ENCODE assay signal across 8 mouse cellular contexts in genomic region chr2:32428262-32428722, GRCm38 (mm10). TPM values are rescaled to one million over a fixed set of nuclear protein-coding genes. Genes with fewer than 3 reads are reported as not detected.
DNase-seq lines count a peak whose midpoint lies in the region; ATAC-seq and TF ChIP-seq lines count a peak whose summit lies in the region.

No protein-coding gene starts in this region.

- H3K36me3 ChIP-seq in heart, adult 2 months (ENCODE audit: control insufficient read depth, insufficient read depth, low read length) = no peaks in the 10 kb centered on the region; the same call in 1 of the 2 replicates
- H3K36me3 ChIP-seq in G1E (replicated peaks) = peaks cover 26% of the 10 kb centered on the region
- H3K36me3 ChIP-seq in forebrain, embryonic 12.5 days (replicated peaks) = no peaks in the 10 kb centered on the region

- H3K27ac ChIP-seq in heart, adult 2 months = peak overlapping the region; percentile 32; the same call in 1 of the 2 replicates
- H3K27ac ChIP-seq in forebrain, embryonic 12.5 days = peak overlapping the region; percentile 85

- WGBS in heart, adult 2 months = 41% methylated on average over 8 of the region's 8 CpGs
- WGBS in forebrain, embryonic 12.5 days = 30% methylated on average over 8 of the region's 8 CpGs

- peaks cover 28% of the 10 kb centered on the region for H3K4me1 ChIP-seq in heart, adult 2 months (ENCODE audit: control insufficient read depth, insufficient read depth, low read length)
- H3K4me1 ChIP-seq in G1E (ENCODE audit: insufficient read depth, low read depth, low read length) = peaks cover 41% of the 10 kb centered on the region
- peaks cover 64% of the 10 kb centered on the region for H3K4me1 ChIP-seq in forebrain, embryonic 12.5 days

- H3K27me3 ChIP-seq in heart, adult 2 months (ENCODE audit: control insufficient read depth, insufficient read depth, low read length) = no peaks in the 10 kb centered on the region
- H3K27me3 ChIP-seq in G1E (ENCODE audit: insufficient read depth, low read length) = no peaks in the 10 kb centered on the region
- H3K27me3 ChIP-seq in forebrain, embryonic 12.5 days = no peaks in the 10 kb centered on the region

- peak overlapping the region; percentile 71 for H3K4me2 ChIP-seq in forebrain, embryonic 12.5 days

- no peak; the same call in 1 of the 2 replicates for ATAC-seq in G1E (ENCODE audit: extremely low read depth, insufficient number of reproducible peaks, low FRiP score, poor library complexity, severe bottlenecking)
- peak; percentile 57 for ATAC-seq in forebrain, embryonic 12.5 days (ENCODE audit: low FRiP score)
- ATAC-seq in megakaryocyte, adult 5-6 weeks (ENCODE audit: poor library complexity, severe bottlenecking) = peak; percentile 28

- TF ChIP-seq EP300 in heart, adult 2 months (IDR thresholded peaks at IDR 0.05; ENCODE audit: insufficient read depth, low read depth, low read length) = no peak

- no peak for TF ChIP-seq CTCF in heart, adult 2 months (IDR thresholded peaks at IDR 0.05)
- no peak for TF ChIP-seq CTCF in G1E (IDR thresholded peaks at IDR 0.05; ENCODE audit: low read depth, low read length)

- H3K4me3 ChIP-seq in heart, adult 2 months = no peak overlapping the region
- no peak overlapping the region for H3K4me3 ChIP-seq in G1E (ENCODE audit: low read depth, low read length)
- peak overlapping the region; percentile 20 for H3K4me3 ChIP-seq in forebrain, embryonic 12.5 days (replicated peaks)

- intact Hi-C loops in heart, adult 2 months (cut with DNase I) = no loop called here
- intact Hi-C loops in heart, postnatal 36 days (cut with DNase I) = no loop called here

- 0 out of 2 replicates have a peak, but pooled peaks cover 2% of the 10 kb centered on the region for H3K79me2 ChIP-seq in heart, adult 2 months (replicated peaks; ENCODE audit: control insufficient read depth, insufficient read depth, low read length)

- no peaks in the 10 kb centered on the region for H3K9me3 ChIP-seq in G1E (replicated peaks)
- no peaks in the 10 kb centered on the region for H3K9me3 ChIP-seq in forebrain, embryonic 12.5 days

- TF ChIP-seq POLR2A in heart, adult 2 months (IDR thresholded peaks at IDR 0.05; ENCODE audit: insufficient read depth, low read depth, low read length) = no peak

- no peak overlapping the region for H3K9ac ChIP-seq in heart, adult 2 months (ENCODE audit: low read depth, low read length)
- H3K9ac ChIP-seq in forebrain, embryonic 12.5 days = 0 out of 2 replicates have a peak overlapping the region, but pooled peaks have one; percentile 36

- peak in 1 of 2 experiments; percentile 13 for DNase-seq in heart, adult 2 months
- DNase-seq in heart, postnatal 36 days = no peak
- peak; percentile 12 for DNase-seq in G1E (ENCODE audit: low spot score)
- DNase-seq in layer of hippocampus, adult 9-10 months (ENCODE audit: low spot score) = peak; percentile 59
- DNase-seq in urinary bladder, postnatal 25 days (ENCODE audit: low spot score) = peak; percentile 39
- DNase-seq in gastrocnemius, postnatal 10 days = no peak

RNA-seq across cellular contexts. Expression of gene Naif1, which starts 22.0 kb away (rescaled TPM):
- 1 to 10 TPM; 2.8 to 3.4 TPM for total RNA-seq in heart, adult 2 months (2021)
- 3.7 and 4.6 TPM in 2 replicates for polyA plus RNA-seq in heart, adult 2 months (2012; rRNA removed)
- 1 to 10 TPM; 3.1 to 3.8 TPM for total RNA-seq in heart, postnatal 36 days (2021)
- 3.9 and 4.2 TPM in 2 replicates for total RNA-seq in G1E (2014; fragmentation: Nextera tagmentation)
- total RNA-seq in G1E (2017) = 3.8 and 4.0 TPM in 2 replicates
- polyA plus RNA-seq in G1E (2012) = 6.9 and 8.1 TPM in 2 replicates
- polyA plus RNA-seq in forebrain, embryonic 12.5 days (2016; fragmentation: Nextera tagmentation; extraction: Ambion mirVana) = 6.1 and 6.2 TPM in 2 replicates
- 2.9 and 3.5 TPM in 2 replicates for total RNA-seq in megakaryocyte, adult 5-6 weeks (2015)
- 3.2 and 3.9 TPM in 2 replicates for total RNA-seq in megakaryocyte, adult 5-6 weeks (2017)
- total RNA-seq in gastrocnemius, postnatal 10 days (2021) = 1 to 10 TPM; 3.0 to 3.1 TPM

RNA-seq across cellular contexts. Expression of gene Slc25a25, which starts 23.0 kb away (rescaled TPM):
- 10 to 100 TPM in 1 of 2 experiments, 1 to 10 TPM in 1; 8.5 to 10.1 TPM for total RNA-seq in heart, adult 2 months (2021)
- polyA plus RNA-seq in heart, adult 2 months (2012; rRNA removed) = 5.7 and 7.3 TPM in 2 replicates
- 10 to 100 TPM in 1 of 2 experiments, 1 to 10 TPM in 1; 4.8 to 12.4 TPM for total RNA-seq in heart, postnatal 36 days (2021)
- total RNA-seq in G1E (2014; fragmentation: Nextera tagmentation) (5.1 and 25.4 TPM in 2 replicates), G1E (2017) (6.8 and 8.0 TPM in 2 replicates)
- 6.5 and 6.9 TPM in 2 replicates for polyA plus RNA-seq in G1E (2012)
- 38.8 and 39.9 TPM in 2 replicates for polyA plus RNA-seq in forebrain, embryonic 12.5 days (2016; fragmentation: Nextera tagmentation; extraction: Ambion mirVana)
- total RNA-seq in megakaryocyte, adult 5-6 weeks (2015) = 4.6 and 6.9 TPM in 2 replicates
- 8.4 and 10.7 TPM in 2 replicates for total RNA-seq in megakaryocyte, adult 5-6 weeks (2017)
- total RNA-seq in gastrocnemius, postnatal 10 days (2021) = 10 to 100 TPM; 16.1 to 31.1 TPM

RNA-seq across cellular contexts. Expression of gene Ptges2, which starts 32.6 kb away (rescaled TPM):
- 10 to 100 TPM; 58.6 to 68.2 TPM for total RNA-seq in heart, adult 2 months (2021)
- polyA plus RNA-seq in heart, adult 2 months (2012; rRNA removed) = 68.8 and 98.5 TPM in 2 replicates
- total RNA-seq in heart, postnatal 36 days (2021) = 10 to 100 TPM; 69.9 to 70.6 TPM
- total RNA-seq in G1E (2014; fragmentation: Nextera tagmentation) = 13.8 and 21.5 TPM in 2 replicates
- 11.5 and 12.4 TPM in 2 replicates for total RNA-seq in G1E (2017)
- polyA plus RNA-seq in G1E (2012) = 6.8 and 7.0 TPM in 2 replicates
- polyA plus RNA-seq in forebrain, embryonic 12.5 days (2016; fragmentation: Nextera tagmentation; extraction: Ambion mirVana) = 29.6 and 29.9 TPM in 2 replicates
- 5.0 and 6.7 TPM in 2 replicates for total RNA-seq in megakaryocyte, adult 5-6 weeks (2015)
- 7.2 and 8.8 TPM in 2 replicates for total RNA-seq in megakaryocyte, adult 5-6 weeks (2017)
- total RNA-seq in gastrocnemius, postnatal 10 days (2021) = 10 to 100 TPM; 38.1 to 40.7 TPM

RNA-seq across cellular contexts. Expression of gene Lcn2, which starts 40.2 kb away (rescaled TPM):
- 1 to 10 TPM; 4.1 to 6.9 TPM for total RNA-seq in heart, adult 2 months (2021)
- 6.6 and 11.3 TPM in 2 replicates for polyA plus RNA-seq in heart, adult 2 months (2012; rRNA removed)
- total RNA-seq in heart, postnatal 36 days (2021) = 1 to 10 TPM; 3.1 to 7.0 TPM
- total RNA-seq in G1E (2014; fragmentation: Nextera tagmentation) (not detected in 2 replicates), G1E (2017) (not detected in 2 replicates)
- 0.05 TPM in 1 of 2 replicates, not detected in the other for polyA plus RNA-seq in G1E (2012)
- 0.45 and 0.50 TPM in 2 replicates for polyA plus RNA-seq in forebrain, embryonic 12.5 days (2016; fragmentation: Nextera tagmentation; extraction: Ambion mirVana)
- total RNA-seq in megakaryocyte, adult 5-6 weeks (2015) = 3,591 and 4,679 TPM in 2 replicates
- total RNA-seq in megakaryocyte, adult 5-6 weeks (2017) = 682 and 1,100 TPM in 2 replicates
- 1 to 10 TPM; 3.5 to 6.7 TPM for total RNA-seq in gastrocnemius, postnatal 10 days (2021)

RNA-seq across cellular contexts. Expression of gene 1110008P14Rik, which starts 46.6 kb away (rescaled TPM):
- total RNA-seq in heart, adult 2 months (2021) = 10 to 100 TPM; 39.6 to 44.8 TPM
- polyA plus RNA-seq in heart, adult 2 months (2012; rRNA removed) = 129 and 132 TPM in 2 replicates
- total RNA-seq in heart, postnatal 36 days (2021) = 10 to 100 TPM; 43.9 to 44.3 TPM
- 61.4 and 63.6 TPM in 2 replicates for total RNA-seq in G1E (2014; fragmentation: Nextera tagmentation)
- total RNA-seq in G1E (2017) = 26.5 and 33.0 TPM in 2 replicates
- 61.9 and 82.0 TPM in 2 replicates for polyA plus RNA-seq in G1E (2012)
- 51.0 and 51.4 TPM in 2 replicates for polyA plus RNA-seq in forebrain, embryonic 12.5 days (2016; fragmentation: Nextera tagmentation; extraction: Ambion mirVana)
- 30.4 and 38.4 TPM in 2 replicates for total RNA-seq in megakaryocyte, adult 5-6 weeks (2015)
- total RNA-seq in megakaryocyte, adult 5-6 weeks (2017) = 29.1 and 32.3 TPM in 2 replicates
- total RNA-seq in gastrocnemius, postnatal 10 days (2021) = 10 to 100 TPM; 52.6 to 53.7 TPM

Comparison
In these comparisons a context has a peak if more than half of its experiments do, and no peak if none do; other contexts are left out.
1. DNase-seq: peak in G1E (single experiment), layer of hippocampus, adult 9-10 months (single experiment) and urinary bladder, postnatal 25 days (single experiment); none in heart, postnatal 36 days (0 of 2) and gastrocnemius, postnatal 10 days (single experiment).